Mouse (Mus musculus): ENCODE results near the gene Gorasp2. TPM values are rescaled to one million over a fixed set of nuclear protein-coding genes. Genes with fewer than 3 reads are reported as not detected.

Gene Gorasp2
- 20.6 and 117 TPM in 2 replicates for polyA plus RNA-seq (2012; ENCODE audit: low replicate concordance)

DNA sequence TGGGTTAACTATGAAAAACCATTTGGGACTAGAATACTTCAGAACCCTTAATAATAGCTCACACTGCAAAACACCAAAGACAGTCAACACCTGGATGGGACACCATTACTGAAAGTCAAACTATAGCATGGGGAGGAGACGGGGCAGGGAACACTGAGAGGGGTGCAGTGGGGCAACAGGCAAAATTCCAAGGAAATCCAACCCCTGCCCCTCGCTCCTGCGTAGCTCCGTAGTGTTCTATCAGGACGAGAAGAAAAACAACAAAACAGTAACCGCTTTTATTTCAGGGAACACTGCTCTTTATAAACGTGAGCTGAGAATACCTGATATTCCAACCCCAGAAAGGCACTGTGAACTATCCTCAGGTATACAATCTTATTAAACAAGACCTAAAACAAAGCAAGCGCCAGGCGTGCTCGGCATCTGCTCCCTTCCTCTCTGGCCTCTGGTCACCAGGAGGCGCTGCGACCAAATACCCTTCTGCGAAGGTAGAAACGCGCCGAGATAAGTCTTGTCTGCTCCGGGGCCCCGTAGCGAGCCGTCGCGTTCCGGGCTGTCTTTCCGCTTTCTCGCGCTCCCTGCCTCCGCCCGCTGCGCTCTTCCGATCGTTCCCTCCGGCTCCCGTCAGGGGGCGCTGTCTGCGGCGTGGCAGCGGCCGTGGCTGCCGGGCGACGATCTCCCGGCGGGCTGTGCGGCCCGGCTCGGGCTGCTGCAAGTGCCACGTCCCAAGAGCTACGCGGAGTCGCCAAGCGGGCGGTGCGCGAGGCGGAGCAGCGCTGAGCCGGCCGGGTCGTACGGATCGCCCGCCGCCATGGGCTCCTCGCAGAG is at the start of gene Gorasp2:
Gorasp2 (plus strand) TSS at position 690 of the 828 bp plus-strand sequence.

DNA sequence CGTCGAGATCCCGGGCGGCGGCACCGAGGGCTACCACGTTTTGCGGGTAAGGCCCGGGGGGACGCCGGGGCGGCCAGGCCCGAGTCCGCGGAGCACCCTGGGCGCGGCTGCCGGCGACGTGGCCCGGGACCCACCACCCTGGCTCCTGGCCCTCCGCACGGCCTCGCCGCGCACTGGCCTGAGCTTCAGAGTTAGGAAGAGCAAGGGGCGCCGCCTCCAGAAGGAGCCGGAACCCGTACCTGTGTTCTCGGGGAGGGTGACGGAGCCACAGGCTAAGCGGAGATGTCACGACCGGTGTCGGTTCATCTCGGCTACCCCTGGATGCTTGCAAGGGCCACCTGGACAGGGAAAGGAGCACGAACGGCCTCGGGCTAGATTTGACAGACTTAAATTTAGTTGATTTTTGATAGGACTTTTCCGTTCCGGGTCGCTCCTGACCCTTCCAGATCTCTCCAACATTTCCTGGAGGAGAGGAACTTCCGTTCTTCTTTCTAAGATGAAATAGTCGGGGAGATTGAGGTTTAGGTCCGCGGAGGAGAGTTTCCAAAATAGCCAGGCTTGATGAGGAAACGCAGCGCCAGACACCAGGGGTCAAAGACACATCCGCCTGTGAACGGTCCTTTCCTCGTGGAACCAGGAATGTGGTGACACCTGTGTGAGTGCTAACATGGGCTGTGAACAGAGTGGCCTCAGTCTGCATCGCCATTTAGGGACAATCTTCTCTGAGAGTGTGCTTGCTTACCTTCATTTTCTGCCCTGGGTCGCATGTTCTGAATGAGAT is 529 bp downstream of the Gorasp2 start, which contains the start of gene Gm26558:
Gm26558 (minus strand) TSS at position 394 of the 781 bp plus-strand sequence.

Other genes with a start within 250 kb of the Gorasp2 start
- not detected in 2 replicates for gene Sp5, start 186.7 kb upstream of the Gorasp2 start, polyA plus RNA-seq (2012; ENCODE audit: low replicate concordance)
- gene Erich2, start 152.8 kb upstream of the Gorasp2 start, polyA plus RNA-seq (2012; ENCODE audit: low replicate concordance), result 0.10 TPM in 1 of 2 replicates, not detected in the other
- gene Gad1, start 108.5 kb upstream of the Gorasp2 start, polyA plus RNA-seq (2012; ENCODE audit: low replicate concordance), result 0.99 and 1.2 TPM in 2 replicates
- gene Gm26558, start 532 bp downstream of the Gorasp2 start, polyA plus RNA-seq (2012; ENCODE audit: low replicate concordance), result not detected in 2 replicates
- gene Tlk1, start 164.2 kb downstream of the Gorasp2 start, polyA plus RNA-seq (2012; ENCODE audit: low replicate concordance), result 39.8 and 51.3 TPM in 2 replicates

Measured in leukemia stem cell, adult 10-12 weeks (primary cell).